Mouse (Mus musculus) megakaryocyte, embryonic 14.5 days (primary cell): ENCODE measurements around the gene Fgfr2.

ENCODE experiments used
- FLI1 ChIP-seq: IDR thresholded peaks from 2 replicates; pipeline ENCODE4 v1.6.1; 2012; ENCODE audit warnings: low read length, inconsistent platforms, mixed read lengths
- GATA1 ChIP-seq: IDR thresholded peaks from 3 replicates; pipeline ENCODE4 v1.6.1; 2012; ENCODE audit warnings: mixed read lengths, low read length, inconsistent platforms, borderline replicate concordance

- TF ChIP-seq GATA1 (no peak), FLI1 (no peak)
These were observed 2871.1 kb downstream of the Fgfr2 start for GRCm38 (mm10) chr7:130251936-130252523.
